Mouse (Mus musculus) retina, embryonic 14.5 days (tissue): ENCODE data around the gene Edn1.

Experiments used
- DNase-seq: peaks from one replicate; pipeline ENCODE4 v3.0.0-alpha.2; 2015; ENCODE audit warnings: low spot score

Edn1 gene

DNA sequence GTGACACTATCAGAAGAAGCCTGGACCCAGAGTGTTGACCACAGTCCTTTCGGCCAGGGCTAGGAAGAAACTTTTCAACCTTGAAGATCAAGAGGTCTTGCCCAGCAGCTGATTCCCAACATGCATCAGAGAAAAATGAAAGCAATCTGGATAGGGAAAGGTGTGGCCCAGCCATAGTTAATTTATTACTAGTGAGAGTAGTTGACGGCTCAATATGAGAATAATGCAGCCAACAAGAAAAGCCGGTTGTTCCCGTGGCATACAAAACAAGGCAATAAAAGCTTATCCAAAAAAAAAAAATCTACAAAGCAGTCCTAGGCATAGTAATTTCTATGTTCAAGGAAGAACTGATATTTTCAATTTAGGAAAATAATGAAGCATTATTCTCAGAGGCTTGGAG, 16.5 kb downstream of the Edn1 start:
- no peak for DNase-seq

DNA sequence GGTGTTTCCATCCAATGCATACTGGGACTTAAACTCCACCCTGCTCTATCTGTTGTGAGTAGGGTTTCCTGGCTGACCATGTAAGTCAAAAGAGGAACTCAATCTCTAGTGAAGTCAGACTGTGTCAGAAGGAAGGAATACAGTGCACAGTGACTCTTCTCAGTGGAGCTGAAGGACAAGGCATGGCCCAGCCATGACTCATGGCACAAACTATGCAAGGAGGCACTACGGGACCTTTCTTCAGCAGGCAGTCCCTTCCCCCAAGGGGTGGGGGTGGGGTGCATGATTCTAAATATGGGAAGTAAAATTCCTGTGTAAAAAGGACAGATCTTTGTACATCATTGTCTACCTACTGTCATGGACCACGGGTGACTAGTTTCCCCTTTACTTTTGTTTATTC, 27.3 kb downstream of the Edn1 start:
- no peak for DNase-seq

DNA sequence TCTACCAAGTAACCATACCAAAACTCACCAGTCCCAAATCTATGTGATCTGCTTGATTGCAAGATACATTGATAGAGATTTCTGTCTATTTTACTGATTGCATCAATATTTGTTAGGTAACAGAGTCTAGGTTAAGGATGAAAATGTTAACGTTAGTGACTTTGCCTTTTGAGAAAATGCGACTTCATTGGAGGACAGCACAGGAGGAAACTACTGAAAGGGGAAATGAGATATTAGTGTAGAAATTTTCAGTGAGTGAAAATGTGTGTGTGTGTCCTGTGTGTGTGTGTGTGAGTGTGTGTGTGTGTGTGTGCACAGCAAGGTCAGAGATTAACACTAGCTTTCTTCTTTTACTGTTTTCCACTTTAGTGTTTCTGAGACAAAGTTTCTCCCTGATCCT, 29.8 kb downstream of the Edn1 start:
- no peak for DNase-seq

DNA sequence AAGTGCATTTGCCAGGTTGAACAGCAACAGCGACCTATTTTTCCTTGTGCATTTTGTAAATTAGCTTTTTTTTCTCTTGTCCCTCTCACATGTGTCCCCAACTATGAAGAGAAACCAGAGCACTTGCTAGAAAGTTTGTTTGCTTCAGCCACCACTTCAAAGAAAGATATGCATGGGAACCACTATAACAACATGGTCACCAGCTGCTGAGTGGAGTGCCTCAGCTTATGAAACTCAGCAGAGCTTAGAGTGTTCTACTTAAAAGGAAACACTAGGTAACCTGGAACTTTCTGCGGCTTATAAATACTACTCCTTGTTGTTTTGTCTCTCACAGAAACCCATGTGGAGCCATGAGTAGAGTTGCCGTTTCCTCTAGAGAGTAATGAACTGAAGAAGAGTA, 33.7 kb downstream of the Edn1 start:
- DNase-seq = no peak

DNA sequence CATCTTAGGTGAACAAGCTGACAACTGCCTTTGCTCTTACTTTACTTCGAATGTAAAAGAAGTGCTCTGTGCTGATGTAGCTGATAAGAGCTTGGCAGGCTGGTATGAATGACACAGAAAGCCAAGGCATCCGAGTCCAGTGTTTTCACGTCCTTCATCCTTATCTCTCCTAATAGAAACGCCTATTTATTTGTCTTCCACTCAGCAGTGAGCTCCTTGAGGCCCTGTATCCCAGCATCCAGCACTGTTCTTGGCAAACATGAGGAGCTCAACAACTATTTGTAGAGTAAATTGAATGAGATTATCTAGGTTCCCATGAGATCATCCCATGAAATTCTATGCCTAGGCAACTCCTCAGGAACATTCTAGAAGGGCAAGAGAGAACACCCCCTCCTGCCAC, 35.1 kb downstream of the Edn1 start:
- DNase-seq = no peak

DNA sequence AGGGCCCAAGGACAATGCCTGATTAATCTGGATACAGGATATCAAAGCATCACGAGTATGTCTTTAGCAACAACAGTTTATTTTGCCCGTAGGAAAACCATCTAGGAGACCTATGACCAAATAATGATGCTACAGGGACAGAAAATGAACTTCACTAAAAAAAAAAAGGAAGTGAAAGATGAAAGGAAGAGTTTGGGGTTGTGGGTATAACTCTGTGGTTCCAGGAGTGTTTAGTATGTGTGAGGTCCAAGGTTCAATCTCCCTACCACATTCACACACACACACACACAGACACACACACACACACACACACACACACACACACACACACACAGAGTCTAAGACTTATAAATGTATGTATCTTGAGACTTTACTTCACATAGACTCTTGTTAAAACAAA, 35.8 kb downstream of the Edn1 start:
- DNase-seq = no peak

DNA sequence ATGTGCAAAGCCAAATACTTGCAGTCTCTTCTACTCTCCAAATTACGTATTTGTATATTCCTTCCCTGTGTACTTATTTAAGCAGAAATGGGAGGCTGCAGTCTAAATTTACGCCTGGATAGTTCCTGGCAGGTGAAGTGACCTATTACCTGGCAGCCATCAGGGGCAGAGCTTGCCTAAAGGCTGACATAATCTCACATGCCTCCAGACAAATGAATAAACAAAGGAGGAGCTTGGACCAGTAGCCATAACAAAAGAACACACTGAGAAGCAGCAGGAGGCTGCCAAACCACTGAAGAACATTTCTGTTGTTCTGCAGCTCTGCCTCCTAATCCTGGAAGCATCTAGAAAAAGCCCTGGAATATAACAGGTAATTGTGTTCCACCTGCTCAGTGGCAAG, 38.2 kb downstream of the Edn1 start:
- DNase-seq = no peak

DNA sequence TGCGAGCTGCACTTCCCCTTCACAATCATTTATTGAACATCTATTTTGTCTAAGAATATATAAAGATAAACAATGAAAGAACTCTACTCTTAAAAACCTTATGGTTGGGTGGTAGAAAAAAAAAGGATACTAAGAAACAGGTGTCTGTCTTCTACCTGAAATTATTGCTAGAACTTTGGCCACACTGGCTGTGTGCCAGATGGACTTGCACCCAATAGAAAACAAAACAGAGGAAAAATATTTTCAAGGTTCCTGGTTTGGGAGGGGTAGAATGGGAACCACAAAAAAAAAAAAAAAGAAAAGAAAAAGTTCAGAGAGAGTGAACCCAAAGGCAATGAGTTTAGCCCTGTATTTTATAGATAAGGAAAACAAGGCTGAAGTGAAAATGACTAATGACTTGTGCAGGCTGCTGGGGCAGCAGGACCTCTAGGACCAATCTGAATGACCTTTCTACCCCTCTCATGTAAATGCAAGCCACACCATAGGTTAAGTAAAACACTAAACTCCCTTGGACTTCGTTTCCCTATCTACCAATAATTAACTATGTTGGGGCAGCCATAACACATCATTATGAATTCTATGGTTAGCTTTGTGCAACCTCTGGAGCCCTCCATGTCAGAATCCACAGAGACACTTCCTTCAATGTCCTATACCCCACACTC, 40.7 kb downstream of the Edn1 start:
- DNase-seq = no peak

DNA sequence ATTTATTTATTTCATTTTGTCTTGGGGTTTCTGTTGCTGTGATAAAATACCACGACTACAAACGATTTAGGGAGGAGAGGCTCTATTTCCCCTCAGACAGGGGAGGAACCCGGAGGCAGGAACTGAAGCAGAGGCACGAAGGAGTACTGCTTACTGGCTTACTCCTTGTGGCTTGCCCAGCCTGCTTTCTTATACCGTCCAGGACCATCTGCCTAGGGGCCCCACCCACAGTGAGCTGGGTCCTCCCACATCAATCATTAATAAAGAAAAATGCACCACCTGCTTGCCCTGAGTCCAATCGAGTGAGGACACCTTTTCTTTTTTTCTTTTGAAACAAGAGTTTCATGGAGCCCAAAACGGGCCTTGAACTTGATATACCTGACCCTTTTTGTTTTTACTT, 44.2 kb downstream of the Edn1 start:
- DNase-seq = no peak

DNA sequence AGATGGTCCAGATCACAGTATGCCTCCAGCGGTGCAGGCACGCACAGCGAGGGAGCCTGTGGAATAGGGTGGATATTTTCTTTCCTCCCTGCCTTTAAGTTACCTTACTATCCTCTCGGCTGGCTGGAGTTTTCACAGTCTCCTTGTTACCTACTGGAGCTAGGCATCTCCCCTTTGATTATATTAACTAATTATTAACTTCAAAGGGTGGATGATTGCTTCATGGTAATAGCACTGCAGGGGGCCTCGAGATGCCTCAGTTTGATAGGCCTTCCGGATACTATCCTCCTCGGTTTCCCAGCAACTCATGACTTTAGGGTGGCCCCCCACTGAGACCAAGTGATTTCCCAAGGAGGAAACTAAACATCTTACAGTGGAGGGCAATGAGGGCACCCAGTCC, 45.1 kb downstream of the Edn1 start:
- no peak for DNase-seq

DNA sequence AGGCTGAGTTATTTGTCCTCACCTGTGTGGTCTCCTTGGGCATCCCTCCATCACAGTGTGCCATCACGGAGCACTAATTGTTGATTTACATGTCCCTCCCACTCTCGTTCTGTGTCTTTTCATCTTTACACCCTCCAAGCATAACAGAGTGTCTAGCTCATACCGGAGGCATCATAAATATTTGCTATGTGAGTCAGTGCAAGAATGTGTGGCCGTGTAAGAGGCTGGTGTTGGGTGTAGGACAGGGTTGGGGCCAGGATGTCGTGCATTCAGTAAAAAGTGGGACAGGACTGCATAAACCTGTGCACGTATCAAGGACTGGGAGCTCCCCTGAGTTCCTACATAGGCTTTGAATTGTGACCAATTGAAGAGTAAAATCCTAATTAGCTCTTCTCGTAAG, 50.4 kb downstream of the Edn1 start:
- DNase-seq = no peak
